Mouse (Mus musculus): ENCODE measurements around the gene Loxl3. TPM values are rescaled to one million over a fixed set of nuclear protein-coding genes. Genes with fewer than 3 reads are reported as not detected.

Gene Loxl3
- polyA plus RNA-seq (2014; fragmentation: Nextera tagmentation; extraction: Ambion mirVana), result 3.5 and 4.9 TPM in 2 replicates

DNA sequence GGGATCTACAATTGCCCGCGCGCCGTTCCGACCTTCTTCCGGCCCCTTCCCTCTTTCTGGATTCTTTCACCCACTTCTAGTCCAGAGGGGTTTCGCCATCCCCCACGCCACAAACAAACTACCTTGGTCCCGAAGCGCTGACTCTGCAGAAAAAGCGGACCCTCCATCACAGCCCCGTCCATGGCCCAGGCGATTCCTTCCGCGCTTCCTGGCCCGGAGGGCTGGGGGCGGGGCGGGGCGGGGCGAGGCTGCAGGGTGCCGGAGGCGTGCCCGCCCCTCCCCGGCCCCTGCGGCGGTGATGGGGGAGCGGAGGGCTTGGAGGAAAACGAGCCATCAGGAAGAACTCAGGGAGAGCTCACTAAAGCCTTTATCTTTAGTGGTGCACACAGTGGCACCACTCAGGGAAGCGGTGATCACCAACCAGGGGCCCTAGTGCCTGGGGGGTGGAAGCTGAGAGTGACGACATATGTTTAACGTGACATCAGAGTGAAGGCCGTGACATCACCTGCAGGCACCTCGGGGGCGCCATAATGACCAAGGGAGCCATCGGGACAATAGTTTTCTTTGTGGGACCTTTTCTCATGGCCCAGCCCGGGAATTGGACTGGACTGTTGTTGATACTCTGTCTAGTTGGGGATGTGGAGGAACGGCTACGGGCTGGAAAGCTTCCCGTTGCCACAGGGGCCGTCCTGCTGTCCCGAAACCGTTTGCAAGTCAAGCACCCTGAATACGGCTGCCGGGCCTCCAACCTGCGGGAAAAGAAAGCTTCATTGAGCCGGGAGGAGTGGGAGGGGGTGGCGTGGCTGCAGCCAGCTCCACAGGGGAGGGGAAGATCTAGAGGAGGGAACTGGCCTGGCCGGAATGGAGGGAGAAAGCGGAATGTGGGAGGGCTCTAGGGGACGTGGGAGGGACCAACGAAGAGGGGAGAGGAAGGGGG lies at the start of gene Loxl3, which contains the start of gene Dok1:
Gene Loxl3, plus strand, starts transcription at position 925 of the 937 bp plus-strand sequence.
Gene Dok1, minus strand, starts transcription at position 223 of the 937 bp plus-strand sequence.
- H3K4me3 ChIP-seq (replicated peaks; ENCODE audit: low read length), result peak within 1 kb of the TSS; percentile 38
- peak within 1 kb of the TSS; percentile 44 for H3K9ac ChIP-seq
- H3K4me1 ChIP-seq (replicated peaks; ENCODE audit: control insufficient read depth, insufficient read depth, low read length), result peaks cover 23% of the 10 kb centered on the region; the same call in 1 of the 2 replicates
- DNase-seq (ENCODE audit: low spot score), result peak; percentile 55
- H3K27me3 ChIP-seq (ENCODE audit: control insufficient read depth, insufficient read depth, low read length), result peaks cover 47% of the 10 kb centered on the region
- WGBS, result under 1% methylated on average over 51 of the region's 51 CpGs
- peak within 1 kb of the TSS; percentile 67 for H3K4me2 ChIP-seq (replicated peaks)
- 0 out of 2 replicates have a peak within 1 kb of the TSS, but pooled peaks have one; percentile 39 for H3K27ac ChIP-seq
- peak; percentile 52 for ATAC-seq (ENCODE audit: low FRiP score)
- no peaks in the 10 kb centered on the region for H3K9me3 ChIP-seq (ENCODE audit: control insufficient read depth, low read length)
- no peaks in the 10 kb centered on the region for H3K36me3 ChIP-seq (replicated peaks; ENCODE audit: control insufficient read depth, insufficient read depth)

GRCm38 (mm10) chr6:82987411-82987971 lies 46.5 kb upstream of the Loxl3 start:
- H3K9ac ChIP-seq, result no peak overlapping the region
- no peaks in the 10 kb centered on the region for H3K27me3 ChIP-seq (ENCODE audit: control insufficient read depth, insufficient read depth, low read length)
- H3K9me3 ChIP-seq (ENCODE audit: control insufficient read depth, low read length), result no peaks in the 10 kb centered on the region
- WGBS, result 61% methylated on average over 9 of the region's 9 CpGs
- H3K4me3 ChIP-seq (replicated peaks; ENCODE audit: low read length), result no peak overlapping the region
- no peaks in the 10 kb centered on the region for H3K4me1 ChIP-seq (replicated peaks; ENCODE audit: control insufficient read depth, insufficient read depth, low read length)
- H3K36me3 ChIP-seq (replicated peaks; ENCODE audit: control insufficient read depth, insufficient read depth), result no peaks in the 10 kb centered on the region
- H3K4me2 ChIP-seq (replicated peaks), result no peak overlapping the region
- ATAC-seq (ENCODE audit: low FRiP score), result no peak
- H3K27ac ChIP-seq, result no peak overlapping the region
- DNase-seq (ENCODE audit: low spot score), result no peak

DNA sequence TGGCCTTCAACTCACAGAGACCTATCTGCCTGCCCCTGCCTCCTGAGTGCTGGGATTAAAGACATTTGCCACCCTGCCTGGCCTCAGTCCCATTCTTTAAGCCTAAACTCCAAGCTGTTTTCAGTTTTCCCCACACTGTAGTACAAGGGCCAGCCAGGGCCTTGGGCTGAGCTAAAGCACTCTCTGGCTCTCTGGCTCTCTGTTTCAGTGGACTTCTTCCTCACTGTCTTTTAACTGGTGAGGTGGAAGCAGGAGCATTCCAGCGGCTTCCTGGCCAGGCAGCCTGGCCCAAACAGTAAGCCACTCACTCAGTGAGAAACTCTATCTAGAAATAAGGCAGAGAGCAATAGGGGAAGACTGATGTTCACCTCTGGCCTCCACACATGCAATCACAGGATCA lies 40.3 kb upstream of the Loxl3 start:
- ATAC-seq (ENCODE audit: low FRiP score), result no peak
- H3K36me3 ChIP-seq (replicated peaks; ENCODE audit: control insufficient read depth, insufficient read depth), result no peaks in the 10 kb centered on the region
- H3K4me2 ChIP-seq (replicated peaks), result no peak overlapping the region
- H3K9ac ChIP-seq, result no peak overlapping the region
- no peaks in the 10 kb centered on the region for H3K4me1 ChIP-seq (replicated peaks; ENCODE audit: control insufficient read depth, insufficient read depth, low read length)
- no peaks in the 10 kb centered on the region for H3K9me3 ChIP-seq (ENCODE audit: control insufficient read depth, low read length)
- no peak overlapping the region for H3K4me3 ChIP-seq (replicated peaks; ENCODE audit: low read length)
- 46% methylated on average over 1 of the region's 1 CpGs for WGBS
- DNase-seq (ENCODE audit: low spot score), result no peak
- H3K27me3 ChIP-seq (ENCODE audit: control insufficient read depth, insufficient read depth, low read length), result no peaks in the 10 kb centered on the region
- no peak overlapping the region for H3K27ac ChIP-seq

GRCm38 (mm10) chr6:82994372-82994771 lies 39.6 kb upstream of the Loxl3 start:
- H3K9me3 ChIP-seq (ENCODE audit: control insufficient read depth, low read length), result no peaks in the 10 kb centered on the region
- no peak for ATAC-seq (ENCODE audit: low FRiP score)
- H3K4me3 ChIP-seq (replicated peaks; ENCODE audit: low read length), result no peak overlapping the region
- no peaks in the 10 kb centered on the region for H3K4me1 ChIP-seq (replicated peaks; ENCODE audit: control insufficient read depth, insufficient read depth, low read length)
- no peaks in the 10 kb centered on the region for H3K27me3 ChIP-seq (ENCODE audit: control insufficient read depth, insufficient read depth, low read length)
- 76% methylated on average over 7 of the region's 7 CpGs for WGBS
- no peaks in the 10 kb centered on the region for H3K36me3 ChIP-seq (replicated peaks; ENCODE audit: control insufficient read depth, insufficient read depth)
- no peak for DNase-seq (ENCODE audit: low spot score)
- no peak overlapping the region for H3K4me2 ChIP-seq (replicated peaks)
- H3K27ac ChIP-seq, result no peak overlapping the region
- no peak overlapping the region for H3K9ac ChIP-seq

- H3K36me3 ChIP-seq (replicated peaks; ENCODE audit: control insufficient read depth, insufficient read depth), result no peaks in the 10 kb centered on the region
- H3K4me3 ChIP-seq (replicated peaks; ENCODE audit: low read length), result 0 out of 2 replicates have a peak overlapping the region, but pooled peaks have one; percentile 6
- H3K9me3 ChIP-seq (ENCODE audit: control insufficient read depth, low read length), result no peaks in the 10 kb centered on the region
- peak; percentile 96 for ATAC-seq (ENCODE audit: low FRiP score)
- no peaks in the 10 kb centered on the region for H3K27me3 ChIP-seq (ENCODE audit: control insufficient read depth, insufficient read depth, low read length)
- H3K4me1 ChIP-seq (replicated peaks; ENCODE audit: control insufficient read depth, insufficient read depth, low read length), result no peaks in the 10 kb centered on the region
- peak overlapping the region; percentile 36 for H3K4me2 ChIP-seq (replicated peaks)
- DNase-seq (ENCODE audit: low spot score), result peak; percentile 96
- H3K9ac ChIP-seq, result peak overlapping the region; percentile 25; the same call in 1 of the 2 replicates
- WGBS, result 16% methylated on average over 11 of the region's 11 CpGs
- H3K27ac ChIP-seq, result no peak overlapping the region
These were observed 37.1 kb upstream of the Loxl3 start for GRCm38 (mm10) chr6:82996740-82997315.

GRCm38 (mm10) chr6:82997511-82998102 lies 36.4 kb upstream of the Loxl3 start:
- DNase-seq (ENCODE audit: low spot score) (no peak), ATAC-seq (ENCODE audit: low FRiP score) (no peak)
- no peaks in the 10 kb centered on the region for H3K4me1 ChIP-seq (replicated peaks; ENCODE audit: control insufficient read depth, insufficient read depth, low read length)
- no peaks in the 10 kb centered on the region for H3K9me3 ChIP-seq (ENCODE audit: control insufficient read depth, low read length)
- 0 out of 2 replicates have a peak overlapping the region, but pooled peaks have one; percentile 25 for H3K9ac ChIP-seq
- no peaks in the 10 kb centered on the region for H3K27me3 ChIP-seq (ENCODE audit: control insufficient read depth, insufficient read depth, low read length)
- H3K27ac ChIP-seq, result no peak overlapping the region
- H3K4me3 ChIP-seq (replicated peaks; ENCODE audit: low read length), result no peak overlapping the region
- WGBS, result 67% methylated on average over 7 of the region's 7 CpGs
- no peaks in the 10 kb centered on the region for H3K36me3 ChIP-seq (replicated peaks; ENCODE audit: control insufficient read depth, insufficient read depth)
- H3K4me2 ChIP-seq (replicated peaks), result no peak overlapping the region

DNA sequence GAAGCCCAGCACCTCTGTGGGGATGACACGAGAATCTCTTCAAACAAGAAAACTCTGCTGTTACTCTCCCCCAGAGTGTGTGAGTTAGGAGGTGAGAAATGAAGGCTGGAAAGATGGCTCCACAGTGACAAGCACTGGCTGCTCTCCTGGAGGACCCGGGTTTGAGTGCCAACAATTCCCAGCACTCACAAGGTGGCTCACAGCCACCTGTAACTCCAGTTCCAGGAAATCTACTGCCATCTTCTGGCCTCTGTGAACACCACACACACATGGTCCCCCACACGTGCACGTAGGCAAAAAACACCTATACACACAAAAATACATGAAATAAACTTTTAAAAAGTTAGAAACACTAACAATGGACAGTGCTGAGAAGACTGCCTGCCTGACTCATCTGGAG lies 35.6 kb upstream of the Loxl3 start:
- Histone ChIP-seq H3K4me2 (replicated peaks) (no peak overlapping the region), H3K4me3 (replicated peaks; ENCODE audit: low read length) (no peak overlapping the region), H3K36me3 (replicated peaks; ENCODE audit: control insufficient read depth, insufficient read depth) (no peaks in the 10 kb centered on the region), H3K27me3 (ENCODE audit: control insufficient read depth, insufficient read depth, low read length) (no peaks in the 10 kb centered on the region), H3K9ac (no peak overlapping the region), H3K9me3 (ENCODE audit: control insufficient read depth, low read length) (no peaks in the 10 kb centered on the region), H3K4me1 (replicated peaks; ENCODE audit: control insufficient read depth, insufficient read depth, low read length) (no peaks in the 10 kb centered on the region), H3K27ac (no peak overlapping the region)
- 68% methylated on average over 4 of the region's 4 CpGs for WGBS
- ATAC-seq (ENCODE audit: low FRiP score), result no peak
- DNase-seq (ENCODE audit: low spot score), result no peak

DNA sequence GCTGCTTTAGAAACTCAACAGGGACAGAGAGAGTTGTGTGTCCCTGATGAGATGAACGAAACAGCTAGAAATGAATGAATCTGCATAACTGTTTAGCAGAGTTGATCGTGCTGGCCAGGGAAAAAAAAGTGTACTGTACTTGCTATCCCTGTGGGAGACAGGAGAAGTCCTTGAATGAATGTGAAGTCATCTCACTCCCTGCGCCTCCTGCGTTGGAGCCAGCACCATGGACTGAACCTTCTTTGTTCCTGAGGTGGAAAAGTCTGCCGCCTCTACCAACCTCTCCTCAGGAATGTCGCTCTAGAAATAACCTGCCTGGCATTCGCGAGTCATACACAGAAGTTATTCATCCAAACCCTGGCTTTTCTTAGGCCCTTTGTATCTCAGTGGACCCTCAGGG lies 34.0 kb upstream of the Loxl3 start:
- Histone ChIP-seq H3K36me3 (replicated peaks; ENCODE audit: control insufficient read depth, insufficient read depth) (no peaks in the 10 kb centered on the region), H3K4me2 (replicated peaks) (no peak overlapping the region), H3K9me3 (ENCODE audit: control insufficient read depth, low read length) (no peaks in the 10 kb centered on the region), H3K9ac (no peak overlapping the region), H3K27me3 (ENCODE audit: control insufficient read depth, insufficient read depth, low read length) (no peaks in the 10 kb centered on the region), H3K4me3 (replicated peaks; ENCODE audit: low read length) (no peak overlapping the region), H3K27ac (no peak overlapping the region), H3K4me1 (replicated peaks; ENCODE audit: control insufficient read depth, insufficient read depth, low read length) (no peaks in the 10 kb centered on the region)
- WGBS, result 66% methylated on average over 8 of the region's 8 CpGs
- DNase-seq (ENCODE audit: low spot score) (no peak), ATAC-seq (ENCODE audit: low FRiP score) (no peak)

GRCm38 (mm10) chr6:83003082-83003481 lies 30.9 kb upstream of the Loxl3 start:
- no peak for DNase-seq (ENCODE audit: low spot score)
- Histone ChIP-seq H3K4me3 (replicated peaks; ENCODE audit: low read length) (no peak overlapping the region), H3K27ac (no peak overlapping the region), H3K4me1 (replicated peaks; ENCODE audit: control insufficient read depth, insufficient read depth, low read length) (no peaks in the 10 kb centered on the region), H3K9ac (no peak overlapping the region), H3K27me3 (ENCODE audit: control insufficient read depth, insufficient read depth, low read length) (no peaks in the 10 kb centered on the region), H3K4me2 (replicated peaks) (no peak overlapping the region), H3K36me3 (replicated peaks; ENCODE audit: control insufficient read depth, insufficient read depth) (no peaks in the 10 kb centered on the region), H3K9me3 (ENCODE audit: control insufficient read depth, low read length) (no peaks in the 10 kb centered on the region)
- WGBS, result 96% methylated on average over 1 of the region's 1 CpGs
- no peak for ATAC-seq (ENCODE audit: low FRiP score)

Data from hindbrain, embryonic 14.5 days (tissue).